Mouse (Mus musculus) embryonic fibroblast, embryonic 13.5 days (primary cell): ENCODE data around the gene Zfp607b. TPM values are rescaled to one million over a fixed set of nuclear protein-coding genes. Genes with fewer than 3 reads are reported as not detected.
A peak's percentile ranks its signal among the peaks of the same experiment; 100 is the strongest.

ENCODE experiments used
- H3K27ac ChIP-seq: 2 replicates; pipeline ENCODE4 v1.5.1; 2012; ENCODE audit warnings: low read length, control low read depth, inconsistent platforms; ENCODE audit not compliant: insufficient read depth
- H3K4me1 ChIP-seq: 2 replicates; pipeline ENCODE4 v1.6.1; 2011; ENCODE audit warnings: low read length; ENCODE audit not compliant: control insufficient read depth, insufficient read depth
- H3K4me3 ChIP-seq: 2 replicates; pipeline ENCODE4 v1.5.1; 2011; ENCODE audit warnings: mild to moderate bottlenecking, control low read depth, low read length; ENCODE audit not compliant: insufficient read depth
- CTCF ChIP-seq: IDR thresholded peaks from 2 replicates; pipeline ENCODE4 v1.5.1; 2011; ENCODE audit warnings: mild to moderate bottlenecking, control low read depth, low read length, moderate library complexity, borderline replicate concordance; ENCODE audit not compliant: insufficient read depth
- POLR2A ChIP-seq: IDR thresholded peaks from 2 replicates; pipeline ENCODE4 v1.6.1; 2011; ENCODE audit warnings: low read depth, mild to moderate bottlenecking, control low read depth, low read length, moderate library complexity
- polyA plus RNA-seq: library from polyadenylated mRNA; stranded (reverse); fragments of >200 nt; gene quantifications from 2 replicates; pipeline ENCODE4 v1.2.4, GENCODE M21; 2011; ENCODE audit warnings: low read depth; ENCODE audit not compliant: missing spikeins, insufficient read length

Zfp607b gene
- polyA plus RNA-seq, 1 experiment, result 2.2 TPM

- Histone ChIP-seq H3K27ac (peak overlapping the region; percentile 89), H3K4me3 (no peak overlapping the region), H3K4me1 (peaks cover 10% of the 10 kb centered on the region; the same call in 1 of the 2 replicates)
- no peak for TF ChIP-seq CTCF
- TF ChIP-seq POLR2A, result no peak
These were observed 5.9 kb upstream of the Zfp607b start for GRCm38 (mm10) chr7:27683218-27683617.

GRCm38 (mm10) chr7:27685220-27685619, 3.9 kb upstream of the Zfp607b start:
- H3K27ac ChIP-seq, result no peak overlapping the region
- no peak overlapping the region for H3K4me3 ChIP-seq
- TF ChIP-seq CTCF (no peak), POLR2A (peak; percentile 24; the same call in 1 of the 2 replicates)
- H3K4me1 ChIP-seq, result peaks cover 10% of the 10 kb centered on the region; the same call in 1 of the 2 replicates

- no peak overlapping the region for H3K27ac ChIP-seq
- H3K4me1 ChIP-seq, result peaks cover 10% of the 10 kb centered on the region; the same call in 1 of the 2 replicates
- H3K4me3 ChIP-seq, result no peak overlapping the region
- TF ChIP-seq POLR2A (no peak), CTCF (no peak)
These were observed 3.5 kb upstream of the Zfp607b start for GRCm38 (mm10) chr7:27685681-27686080.

- Histone ChIP-seq H3K4me1 (peaks cover 10% of the 10 kb centered on the region; the same call in 1 of the 2 replicates), H3K4me3 (no peak overlapping the region), H3K27ac (no peak overlapping the region)
- no peak for TF ChIP-seq POLR2A
- TF ChIP-seq CTCF, result no peak
These were observed 2.1 kb upstream of the Zfp607b start for GRCm38 (mm10) chr7:27687043-27687442.

- Histone ChIP-seq H3K27ac (no peak overlapping the region), H3K4me3 (no peak overlapping the region), H3K4me1 (peaks cover 4% of the 10 kb centered on the region; the same call in 1 of the 2 replicates)
- TF ChIP-seq POLR2A, result no peak
These were observed 1.3 kb upstream of the Zfp607b start for GRCm38 (mm10) chr7:27687836-27688235.

GRCm38 (mm10) chr7:27688246-27688788, 823 bp upstream of the Zfp607b start:
- H3K4me3 ChIP-seq, result peak overlapping the region; percentile 72
- peaks cover 2% of the 10 kb centered on the region; the same call in 1 of the 2 replicates for H3K4me1 ChIP-seq
- TF ChIP-seq CTCF (no peak), POLR2A (no peak)
- H3K27ac ChIP-seq, result no peak overlapping the region

- H3K27ac ChIP-seq, result no peak overlapping the region
- no peaks in the 10 kb centered on the region for H3K4me1 ChIP-seq
- TF ChIP-seq CTCF (peak; percentile 63), POLR2A (no peak)
- no peak overlapping the region for H3K4me3 ChIP-seq
These were observed 1.9 kb downstream of the Zfp607b start for GRCm38 (mm10) chr7:27691076-27691475.

- Histone ChIP-seq H3K4me1 (no peaks in the 10 kb centered on the region), H3K27ac (no peak overlapping the region), H3K4me3 (no peak overlapping the region)
- TF ChIP-seq CTCF (no peak), POLR2A (no peak)
These were observed 7.6 kb downstream of the Zfp607b start for GRCm38 (mm10) chr7:27696711-27697110.

GRCm38 (mm10) chr7:27710402-27710801, 21.3 kb downstream of the Zfp607b start:
- H3K27ac ChIP-seq, result no peak overlapping the region
- no peaks in the 10 kb centered on the region for H3K4me1 ChIP-seq
- H3K4me3 ChIP-seq, result no peak overlapping the region
- TF ChIP-seq CTCF (no peak), POLR2A (no peak)

GRCm38 (mm10) chr7:27721951-27722350, 32.8 kb downstream of the Zfp607b start:
- H3K27ac ChIP-seq, result no peak overlapping the region
- no peak overlapping the region for H3K4me3 ChIP-seq
- H3K4me1 ChIP-seq, result no peaks in the 10 kb centered on the region
- no peak for TF ChIP-seq POLR2A
- no peak for TF ChIP-seq CTCF
